Comparison of ENCODE assay signal across 8 mouse cellular contexts in genomic region chr10:42761901-42762669, GRCm38 (mm10). TPM values are rescaled to one million over a fixed set of nuclear protein-coding genes. Genes with fewer than 3 reads are reported as not detected.
DNase-seq lines count a peak whose midpoint lies in the region; ATAC-seq and TF ChIP-seq lines count a peak whose summit lies in the region.

No protein-coding gene starts in this region.

- peak overlapping the region; percentile 99 for H3K4me3 ChIP-seq in limb, embryonic 14.5 days (replicated peaks; ENCODE audit: low read length)
- peak overlapping the region; percentile 97 for H3K4me3 ChIP-seq in midbrain, embryonic 13.5 days (replicated peaks)

- no peaks in the 10 kb centered on the region for H3K27me3 ChIP-seq in limb, embryonic 14.5 days (ENCODE audit: control insufficient read depth, insufficient read depth, low read length)
- 0 out of 2 replicates have a peak, but pooled peaks cover 3% of the 10 kb centered on the region for H3K27me3 ChIP-seq in midbrain, embryonic 13.5 days
- no peaks in the 10 kb centered on the region; the same call in 1 of the 2 replicates for H3K27me3 ChIP-seq in splenic B cell, adult 2 months (ENCODE audit: control insufficient read depth, insufficient read depth, low read length, poor library complexity, severe bottlenecking)

- H3K9ac ChIP-seq in limb, embryonic 14.5 days (ENCODE audit: low read depth, low read length, severe bottlenecking), result peak overlapping the region; percentile 97
- H3K9ac ChIP-seq in midbrain, embryonic 13.5 days (replicated peaks), result peak overlapping the region; percentile 99

- peaks cover 21% of the 10 kb centered on the region for H3K4me1 ChIP-seq in limb, embryonic 14.5 days (ENCODE audit: control insufficient read depth, insufficient read depth, low read length)
- peaks cover 32% of the 10 kb centered on the region for H3K4me1 ChIP-seq in midbrain, embryonic 13.5 days (replicated peaks)

- H3K4me2 ChIP-seq in limb, embryonic 14.5 days (replicated peaks; ENCODE audit: low read depth, low read length, severe bottlenecking), result peak overlapping the region; percentile 77
- peak overlapping the region; percentile 76 for H3K4me2 ChIP-seq in midbrain, embryonic 13.5 days (replicated peaks)

- WGBS in limb, embryonic 14.5 days, result under 1% methylated on average over 48 of the region's 66 CpGs
- under 1% methylated on average over 65 of the region's 66 CpGs for WGBS in midbrain, embryonic 13.5 days

- TF ChIP-seq POLR2A in limb, embryonic 14.5 days (IDR thresholded peaks at IDR 0.05; ENCODE audit: borderline replicate concordance, extremely low read depth, insufficient read depth, insufficient read length), result 0 out of 2 replicates have a peak, but pooled peaks have one; percentile 15

- intact Hi-C loops in gastrocnemius, postnatal 14 days (cut with DNase I; ENCODE audit: low total_unique reads), result no loop called here

- no peaks in the 10 kb centered on the region for H3K36me3 ChIP-seq in limb, embryonic 14.5 days (ENCODE audit: control insufficient read depth, insufficient read depth, low read length)
- no peaks in the 10 kb centered on the region for H3K36me3 ChIP-seq in midbrain, embryonic 13.5 days
- no peaks in the 10 kb centered on the region for H3K36me3 ChIP-seq in splenic B cell, adult 2 months (ENCODE audit: control insufficient read depth, insufficient read depth, low read length, poor library complexity, severe bottlenecking)

- H3K27ac ChIP-seq in limb, embryonic 14.5 days (replicated peaks; ENCODE audit: low read depth, low read length), result peak overlapping the region; percentile 92
- peak overlapping the region; percentile 95 for H3K27ac ChIP-seq in midbrain, embryonic 13.5 days

- DNase-seq in layer of hippocampus, adult 18-20 months (ENCODE audit: low spot score in 2 of 2), result peak; percentile 6 to 45
- DNase-seq in layer of hippocampus, adult 9-10 months (ENCODE audit: low spot score), result no peak
- peak; percentile 33 for DNase-seq in c-Kit-positive CD71-positive TER-119-negative erythroid progenitor cells, embryonic 14.5 days (ENCODE audit: low read depth)
- DNase-seq in gastrocnemius, postnatal 14 days, result peak; percentile 51
- peak; percentile 81 for DNase-seq in induced T-regulatory cell, adult 2 months (ENCODE audit: low read depth)
- DNase-seq in limb, embryonic 14.5 days (ENCODE audit: low spot score), result peak; percentile 52
- DNase-seq in splenic B cell, adult 2 months (ENCODE audit: low read depth, low spot score), result peak; percentile 56

- peak; percentile 50 for ATAC-seq in limb, embryonic 14.5 days (ENCODE audit: low FRiP score, low read depth)
- ATAC-seq in midbrain, embryonic 13.5 days, result peak; percentile 81; the same call in 1 of the 2 replicates

- H3K9me3 ChIP-seq in limb, embryonic 14.5 days (ENCODE audit: control insufficient read depth, low read length), result no peaks in the 10 kb centered on the region
- no peaks in the 10 kb centered on the region for H3K9me3 ChIP-seq in midbrain, embryonic 13.5 days

RNA-seq across cellular contexts. Expression of gene Sec63, which starts 0.8 kb away (rescaled TPM):
- total RNA-seq in layer of hippocampus, adult 18-20 months (2021), result 10 to 100 TPM; 44.8 to 51.1 TPM
- 10 to 100 TPM; 21.1 to 24.4 TPM for total RNA-seq in gastrocnemius, postnatal 14 days (2021)
- 31.5 and 48.9 TPM in 2 replicates for polyA plus RNA-seq in limb, embryonic 14.5 days (2012; rRNA removed)
- 22.6 and 26.9 TPM in 2 replicates for polyA plus RNA-seq in limb, embryonic 14.5 days (2014; fragmentation: Nextera tagmentation; extraction: Ambion mirVana)
- 26.3 and 26.4 TPM in 2 replicates for polyA plus RNA-seq in midbrain, embryonic 13.5 days (2015; fragmentation: Nextera tagmentation; extraction: Ambion mirVana)
